Mouse (Mus musculus) midbrain, embryonic 10.5 days (tissue): Measurements from ENCODE around the gene Tmed8. TPM values are rescaled to one million over a fixed set of nuclear protein-coding genes. Genes with fewer than 3 reads are reported as not detected.
A peak's percentile ranks its signal among the peaks of the same experiment; 100 is the strongest.
"Not testable (repeated sequence)": the region's sequence is repeated elsewhere in the genome, so short reads cannot be mapped to it uniquely, and the experiment has no call there.

Experiments
- DNase-seq: peaks from one replicate; pipeline ENCODE4 v3.0.0-alpha.2; 2017; ENCODE audit warnings: low spot score
- H3K27ac ChIP-seq: fragments of 300-500 bp; sonication (generic); replicated peaks from 2 replicates; pipeline ENCODE4 v1.5.1; 2016; ENCODE audit warnings: mild to moderate bottlenecking
- H3K27me3 ChIP-seq: fragments of 300-500 bp; sonication (generic); 2 replicates; pipeline ENCODE4 v1.6.1; 2016; ENCODE audit warnings: low read depth, mild to moderate bottlenecking; ENCODE audit not compliant: poor library complexity, severe bottlenecking
- H3K36me3 ChIP-seq: fragments of 300-500 bp; sonication (generic); 2 replicates; pipeline ENCODE4 v1.6.1; 2016; ENCODE audit warnings: mild to moderate bottlenecking, moderate library complexity
- H3K4me1 ChIP-seq: fragments of 300-500 bp; sonication (generic); 2 replicates; pipeline ENCODE4 v1.6.1; 2016
- H3K4me3 ChIP-seq: fragments of 300-500 bp; sonication (generic); 2 replicates; pipeline ENCODE4 v1.5.1; 2016; ENCODE audit warnings: mild to moderate bottlenecking, moderate library complexity
- H3K9me3 ChIP-seq: fragments of 300-500 bp; sonication (generic); replicated peaks from 2 replicates; pipeline ENCODE4 v1.6.1; 2016; ENCODE audit warnings: mild to moderate bottlenecking
- WGBS: fragments of 180-500 bp; shearing (Covaris S2); methylation state at CpG from one replicate; pipeline ENCODE4 v1.1.7; 2016; 5-methylcytosine and 5-hydroxymethylcytosine counted together
- polyA plus RNA-seq: library from polyadenylated mRNA; unstranded; fragments of >200 nt; fragmentation: Nextera tagmentation; extraction: Ambion mirVana; gene quantifications from 2 replicates; pipeline ENCODE4 v1.2.1, GENCODE M21; 2016

Gene Tmed8
- 2.7 and 3.7 TPM in 2 replicates for polyA plus RNA-seq

DNA sequence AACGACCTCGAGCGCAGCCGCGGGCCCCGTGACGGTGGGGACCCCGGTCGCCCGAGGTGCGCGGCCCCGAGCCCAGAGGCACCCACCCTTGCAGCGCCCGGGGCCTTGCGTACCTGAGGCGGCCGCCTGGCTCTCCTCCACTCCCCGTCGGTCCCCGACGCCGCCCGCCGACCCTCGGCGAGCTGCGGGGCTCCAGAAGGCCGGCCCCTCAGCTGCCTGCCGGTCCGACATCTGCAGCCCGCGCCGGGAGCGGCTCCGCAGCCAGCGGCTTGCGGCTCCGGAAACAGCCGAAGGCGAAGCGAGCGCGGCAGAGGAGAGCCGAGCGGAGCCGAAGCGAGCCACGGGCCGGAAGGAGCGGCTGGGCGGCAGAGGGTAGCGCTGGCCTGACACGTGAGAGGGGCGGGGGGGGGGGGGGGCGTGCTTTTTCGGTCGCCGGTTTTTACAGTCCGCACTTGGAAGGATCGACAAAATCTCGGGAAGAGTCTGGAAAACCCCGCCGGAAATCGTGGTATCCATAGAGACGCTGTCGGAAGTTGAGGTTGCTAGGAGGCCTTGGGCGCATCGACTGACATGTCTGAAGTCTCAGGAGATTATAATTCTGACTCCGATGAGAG, at the start of gene Tmed8:
TSS of gene Tmed8 (minus strand) at position 482 of the 614 bp plus-strand sequence.
- Histone ChIP-seq H3K27me3 (peaks cover 13% of the 10 kb centered on the region; the same call in 1 of the 2 replicates), H3K27ac (peak within 1 kb of the TSS; percentile 92), H3K4me1 (peaks cover 19% of the 10 kb centered on the region), H3K36me3 (no peaks in the 10 kb centered on the region), H3K9me3 (no peaks in the 10 kb centered on the region), H3K4me3 (peak within 1 kb of the TSS; percentile 90)
- DNase-seq: peak; percentile 87
- WGBS: under 1% methylated on average over 70 of the region's 70 CpGs

DNA sequence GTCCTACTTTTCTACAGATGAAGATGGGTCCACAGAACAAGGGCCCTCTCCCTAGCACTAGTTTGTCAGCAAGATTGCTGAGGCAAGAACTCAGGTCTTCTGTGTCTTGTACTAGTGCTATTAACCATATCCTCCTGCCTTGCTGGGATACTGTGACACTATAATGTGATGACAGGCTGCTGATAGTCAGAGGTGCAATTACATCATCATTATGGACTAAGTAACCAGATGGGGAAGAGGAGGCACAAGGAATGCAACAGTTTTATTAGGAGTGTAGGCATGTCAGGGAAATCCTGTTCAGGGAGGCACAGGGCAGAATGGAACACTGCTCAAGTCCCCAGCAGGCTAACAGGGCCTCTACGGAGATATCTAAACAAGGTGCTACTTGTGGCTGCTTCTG, 38.4 kb upstream of the Tmed8 start, which contains the start of gene Noxred1:
TSS of gene Noxred1 (minus strand) at position 101 of the 400 bp plus-strand sequence.
- Histone ChIP-seq H3K9me3 (no peaks in the 10 kb centered on the region), H3K4me1 (no peaks in the 10 kb centered on the region), H3K4me3 (no peak within 1 kb of the TSS), H3K27ac (no peak within 1 kb of the TSS), H3K27me3 (no peaks in the 10 kb centered on the region), H3K36me3 (peaks cover 53% of the 10 kb centered on the region)
- WGBS: 89% methylated on average over 1 of the region's 1 CpGs
- no peak for DNase-seq

DNA sequence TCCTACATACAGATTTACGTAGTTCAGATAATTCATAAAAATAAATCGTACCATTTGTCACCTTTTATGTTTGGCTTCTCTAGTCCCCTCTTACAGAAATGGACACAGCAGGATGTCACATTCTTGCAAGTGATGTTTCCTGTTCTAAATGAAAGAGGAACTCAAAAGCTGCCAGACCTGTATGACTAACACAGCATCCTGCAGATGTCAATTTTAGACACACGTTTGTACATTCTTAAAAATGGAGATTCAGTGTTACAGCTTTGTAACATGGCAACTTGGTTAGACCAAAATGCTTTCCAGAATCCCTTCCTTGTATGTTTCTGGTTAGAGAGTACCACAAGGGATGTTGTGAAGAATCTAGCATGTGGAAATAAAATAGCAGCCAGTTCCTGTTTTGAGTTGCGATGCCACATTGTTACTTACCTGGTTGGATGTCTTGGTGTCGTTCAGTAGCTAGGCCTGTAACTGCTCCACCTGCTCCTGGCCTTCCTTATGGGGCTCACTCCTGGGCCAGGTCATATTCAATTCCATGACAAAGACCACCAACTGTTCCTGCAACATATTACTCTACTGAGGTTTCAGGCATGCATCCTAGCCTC, 36.7 kb upstream of the Tmed8 start:
- Histone ChIP-seq H3K27me3 (no peaks in the 10 kb centered on the region), H3K36me3 (peaks cover 41% of the 10 kb centered on the region), H3K9me3 (no peaks in the 10 kb centered on the region), H3K4me1 (no peaks in the 10 kb centered on the region), H3K27ac (no peak overlapping the region), H3K4me3 (no peak overlapping the region)
- no peak for DNase-seq
- WGBS: 85% methylated on average over 5 of the region's 5 CpGs

DNA sequence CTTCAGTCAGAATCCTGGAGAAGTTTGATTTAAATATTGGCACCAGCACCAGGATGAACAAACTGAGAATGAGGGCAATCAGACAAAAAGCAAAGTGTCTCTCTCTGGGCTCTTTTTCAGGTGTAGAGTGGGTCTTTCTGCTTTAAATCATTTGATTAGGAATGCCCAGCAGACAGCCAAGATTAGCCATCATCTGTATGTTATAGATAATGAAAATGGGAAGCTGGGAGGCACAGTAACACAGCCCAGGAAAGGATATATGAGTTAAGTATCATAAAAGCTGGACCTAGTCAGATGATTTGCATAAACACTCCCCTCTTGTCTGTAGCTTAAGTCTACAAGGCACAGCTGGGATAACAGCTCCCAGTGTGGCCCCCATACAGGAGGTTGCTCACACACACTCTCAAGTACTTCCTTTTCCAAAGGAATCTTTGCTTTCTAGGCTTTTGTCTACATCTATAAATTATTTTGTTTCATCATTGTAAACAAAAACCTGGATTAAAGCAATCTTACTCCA, 30.2 kb upstream of the Tmed8 start:
- DNase-seq: no peak
- H3K4me3 ChIP-seq: no peak overlapping the region

DNA sequence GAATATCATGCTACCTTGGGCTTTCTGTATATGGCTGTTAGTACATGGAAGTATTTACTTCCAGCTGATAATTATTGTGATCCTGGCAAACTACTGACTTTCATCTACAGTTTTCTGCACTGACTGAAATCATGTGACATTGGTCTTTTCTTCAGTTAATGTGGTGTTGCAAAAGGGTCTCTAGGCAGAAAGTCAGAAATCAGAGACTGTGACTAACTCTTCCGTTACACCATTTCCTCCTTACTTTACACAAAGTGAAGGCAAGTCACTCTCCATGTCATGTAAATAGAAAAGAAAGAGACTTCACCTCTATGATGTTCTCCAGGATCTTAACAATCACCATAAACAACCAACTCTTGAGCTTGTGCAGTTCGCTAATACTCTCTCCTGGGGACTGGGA, 29.4 kb upstream of the Tmed8 start:
- Histone ChIP-seq H3K9me3 (no peaks in the 10 kb centered on the region), H3K27me3 (no peaks in the 10 kb centered on the region), H3K36me3 (no peaks in the 10 kb centered on the region), H3K27ac (no peak overlapping the region), H3K4me1 (no peaks in the 10 kb centered on the region), H3K4me3 (no peak overlapping the region)
- no peak for DNase-seq
- 91% methylated on average over 2 of the region's 2 CpGs for WGBS

More for the DNA sequence above, 30.2 kb upstream of the Tmed8 start:
- H3K9me3 ChIP-seq: no peaks in the 10 kb centered on the region
- H3K4me1 ChIP-seq: no peaks in the 10 kb centered on the region
- H3K36me3 ChIP-seq: no peaks in the 10 kb centered on the region
- H3K27me3 ChIP-seq: no peaks in the 10 kb centered on the region
- H3K27ac ChIP-seq: no peak overlapping the region

DNA sequence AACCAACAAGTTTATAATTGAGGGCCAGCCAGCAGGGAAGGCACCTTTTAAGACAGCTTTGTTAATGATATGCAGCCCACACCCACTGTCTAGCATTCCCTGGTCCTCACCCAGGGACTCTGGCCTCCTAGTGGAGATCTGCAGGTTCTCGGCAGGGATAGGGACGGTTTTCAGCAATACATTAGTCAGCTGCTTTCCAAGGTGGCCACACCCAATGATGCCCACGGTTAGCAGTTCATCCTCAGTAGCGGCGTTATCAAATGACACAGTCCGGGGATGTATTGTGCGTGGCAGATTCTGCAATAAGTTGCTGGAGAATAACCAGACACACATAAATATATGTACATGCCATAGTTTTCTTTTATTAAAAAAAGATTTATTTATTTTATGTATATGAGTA, 26.5 kb upstream of the Tmed8 start:
- Histone ChIP-seq H3K4me3 (no peak overlapping the region), H3K36me3 (no peaks in the 10 kb centered on the region), H3K9me3 (no peaks in the 10 kb centered on the region), H3K27ac (no peak overlapping the region), H3K4me1 (no peaks in the 10 kb centered on the region), H3K27me3 (no peaks in the 10 kb centered on the region)
- WGBS: 81% methylated on average over 7 of the region's 7 CpGs
- DNase-seq: no peak

DNA sequence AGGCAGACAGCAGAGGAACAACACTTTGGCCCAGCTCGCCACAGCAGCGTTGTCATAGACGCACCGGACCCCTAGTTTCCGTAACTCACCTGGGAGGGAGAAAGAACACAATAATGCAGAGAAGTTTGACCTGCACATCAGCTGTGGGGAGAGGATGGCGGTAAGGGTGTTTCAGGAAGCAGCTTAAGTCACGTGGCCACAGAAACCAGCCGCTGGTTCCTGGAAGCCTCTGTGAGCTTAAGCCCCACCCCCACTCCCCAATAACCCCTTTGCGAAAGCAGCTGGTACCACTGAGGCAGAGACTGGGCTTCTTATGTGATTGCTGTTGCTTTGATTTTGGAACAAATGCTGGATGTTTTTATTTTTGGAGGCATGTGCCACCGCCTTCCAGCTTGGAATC, 24.7 kb upstream of the Tmed8 start:
- Histone ChIP-seq H3K36me3 (no peaks in the 10 kb centered on the region), H3K4me1 (no peaks in the 10 kb centered on the region), H3K27me3 (no peaks in the 10 kb centered on the region), H3K4me3 (no peak overlapping the region), H3K9me3 (no peaks in the 10 kb centered on the region), H3K27ac (no peak overlapping the region)
- no peak for DNase-seq
- WGBS: 72% methylated on average over 10 of the region's 10 CpGs

- H3K4me1 ChIP-seq: peaks cover 8% of the 10 kb centered on the region
- DNase-seq: no peak
- no peaks in the 10 kb centered on the region for H3K27me3 ChIP-seq
- WGBS: 77% methylated on average over 7 of the region's 7 CpGs
- H3K9me3 ChIP-seq: no peaks in the 10 kb centered on the region
- H3K4me3 ChIP-seq: no peak overlapping the region
- H3K36me3 ChIP-seq: no peaks in the 10 kb centered on the region
- no peak overlapping the region for H3K27ac ChIP-seq
Observed at GRCm38 (mm10) chr12:87219362-87219761, 19.1 kb upstream of the Tmed8 start.

GRCm38 (mm10) chr12:87217596-87217995, 17.3 kb upstream of the Tmed8 start:
- no peak for DNase-seq
- H3K4me3 ChIP-seq: no peak overlapping the region
- no peaks in the 10 kb centered on the region for H3K27me3 ChIP-seq
- H3K36me3 ChIP-seq: no peaks in the 10 kb centered on the region
- peaks cover 8% of the 10 kb centered on the region for H3K4me1 ChIP-seq
- H3K27ac ChIP-seq: no peak overlapping the region
- H3K9me3 ChIP-seq: no peaks in the 10 kb centered on the region

GRCm38 (mm10) chr12:87216053-87216452, 15.8 kb upstream of the Tmed8 start:
- Histone ChIP-seq H3K4me3 (no peak overlapping the region), H3K4me1 (peaks cover 8% of the 10 kb centered on the region), H3K27ac (no peak overlapping the region), H3K36me3 (no peaks in the 10 kb centered on the region), H3K9me3 (no peaks in the 10 kb centered on the region), H3K27me3 (no peaks in the 10 kb centered on the region)
- 75% methylated on average over 2 of the region's 2 CpGs for WGBS
- no peak for DNase-seq

GRCm38 (mm10) chr12:87212844-87213606, 12.8 kb upstream of the Tmed8 start:
- Histone ChIP-seq H3K27me3 (no peaks in the 10 kb centered on the region), H3K36me3 (no peaks in the 10 kb centered on the region), H3K9me3 (no peaks in the 10 kb centered on the region), H3K27ac (no peak overlapping the region), H3K4me3 (no peak overlapping the region), H3K4me1 (peaks cover 2% of the 10 kb centered on the region; the same call in 1 of the 2 replicates)
- 68% methylated on average over 2 of the region's 2 CpGs for WGBS
- no peak for DNase-seq

- DNase-seq, H3K36me3 ChIP-seq, H3K4me1 ChIP-seq, H3K9me3 ChIP-seq, H3K27me3 ChIP-seq, H3K4me3 ChIP-seq, H3K27ac ChIP-seq: not testable (repeated sequence)
- WGBS: 93% methylated on average over 5 of the region's 5 CpGs
Observed at GRCm38 (mm10) chr12:87205789-87206188, 5.5 kb upstream of the Tmed8 start.

GRCm38 (mm10) chr12:87201694-87202093, 1.4 kb upstream of the Tmed8 start:
- Histone ChIP-seq H3K4me1 (peaks cover 19% of the 10 kb centered on the region), H3K9me3 (no peaks in the 10 kb centered on the region), H3K27me3 (peaks cover 13% of the 10 kb centered on the region; the same call in 1 of the 2 replicates), H3K4me3 (no peak overlapping the region), H3K36me3 (no peaks in the 10 kb centered on the region), H3K27ac (no peak overlapping the region)
- 71% methylated on average over 5 of the region's 5 CpGs for WGBS
- no peak for DNase-seq
